Mouse (Mus musculus) midbrain, embryonic 16.5 days (tissue): ENCODE data around the gene Zfp248. TPM values are rescaled to one million over a fixed set of nuclear protein-coding genes. Genes with fewer than 3 reads are reported as not detected.

Source experiments
- ATAC-seq: fragments of 200-750 bp; cut with Nextera tagmentation; 2 replicates; pipeline ENCODE4 v1.8.0; 2017; ENCODE audit warnings: moderate TSS enrichment
- H3K27ac ChIP-seq: fragments of 300-500 bp; sonication (generic); 2 replicates; pipeline ENCODE4 v1.5.1; 2014; ENCODE audit warnings: mild to moderate bottlenecking, low read length, mixed read lengths
- H3K27me3 ChIP-seq: fragments of 300-500 bp; sonication (generic); 2 replicates; pipeline ENCODE4 v1.6.1; 2014; ENCODE audit warnings: low read depth, low read length, mixed read lengths; ENCODE audit not compliant: control insufficient read depth, insufficient read depth
- H3K36me3 ChIP-seq: fragments of 300-500 bp; sonication (generic); 2 replicates; pipeline ENCODE4 v1.6.1; 2014; ENCODE audit warnings: mild to moderate bottlenecking, low read length, moderate library complexity, mixed read lengths; ENCODE audit not compliant: control insufficient read depth, insufficient read depth
- H3K4me1 ChIP-seq: fragments of 300-500 bp; sonication (generic); 2 replicates; pipeline ENCODE4 v1.6.1; 2014; ENCODE audit warnings: mild to moderate bottlenecking, low read length, mixed read lengths; ENCODE audit not compliant: control insufficient read depth, insufficient read depth
- H3K4me2 ChIP-seq: fragments of 300-500 bp; sonication (generic); 2 replicates; pipeline ENCODE4 v1.6.1; 2014; ENCODE audit warnings: mild to moderate bottlenecking, low read length, mixed read lengths
- H3K4me3 ChIP-seq: fragments of 300-500 bp; sonication (generic); 2 replicates; pipeline ENCODE4 v1.5.1; 2014; ENCODE audit warnings: low read depth, mild to moderate bottlenecking, low read length, moderate library complexity, mixed read lengths
- H3K9ac ChIP-seq: fragments of 300-500 bp; sonication (generic); 2 replicates; pipeline ENCODE4 v1.6.1; 2014; ENCODE audit warnings: low read depth, low read length, mixed read lengths
- H3K9me3 ChIP-seq: fragments of 300-500 bp; sonication (generic); replicated peaks from 2 replicates; pipeline ENCODE4 v1.6.1; 2014; ENCODE audit warnings: mild to moderate bottlenecking, low read length, mixed read lengths; ENCODE audit not compliant: control insufficient read depth, poor library complexity, severe bottlenecking
- WGBS: fragments of 180-500 bp; shearing (Covaris S2); extraction: QIAGEN DNeasy Blood & Tissue Kit; methylation state at CpG from one replicate; pipeline ENCODE4 v1.1.7; 2014; 5-methylcytosine and 5-hydroxymethylcytosine counted together
- polyA plus RNA-seq: library from polyadenylated mRNA; unstranded; fragments of >200 nt; fragmentation: Nextera tagmentation; extraction: Ambion mirVana; gene quantifications from 2 replicates; pipeline ENCODE4 v1.2.1, GENCODE M21; 2015

Gene Zfp248
- polyA plus RNA-seq, 1 experiment from 2014 or later, result 22.2 TPM

DNA sequence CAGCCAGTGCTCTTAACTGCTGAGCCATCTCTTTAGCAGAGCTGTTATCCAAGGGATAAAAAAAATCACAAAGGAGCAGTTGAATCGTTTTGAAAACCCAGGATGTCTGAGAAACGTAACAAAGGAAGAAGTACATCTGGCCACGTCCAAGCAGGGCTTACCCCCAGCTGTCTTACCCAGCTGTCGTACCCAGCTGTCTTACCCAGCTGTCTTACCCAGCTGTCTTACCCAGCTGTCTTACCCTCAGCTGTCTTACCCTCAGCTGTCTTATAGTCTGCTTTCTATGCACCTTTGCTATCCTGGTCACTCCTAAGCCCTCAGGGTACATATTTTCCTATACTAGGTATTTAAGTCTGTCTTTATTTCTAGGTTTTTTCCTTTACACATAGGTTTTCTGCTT, 23.8 kb downstream of the Zfp248 start:
- no peaks in the 10 kb centered on the region for H3K4me1 ChIP-seq
- no peak overlapping the region for H3K9ac ChIP-seq
- H3K4me2 ChIP-seq, result no peak overlapping the region
- H3K36me3 ChIP-seq, result peaks cover 35% of the 10 kb centered on the region
- no peak overlapping the region for H3K27ac ChIP-seq
- H3K9me3 ChIP-seq, result peaks cover 10% of the 10 kb centered on the region; the same call in 1 of the 2 replicates
- ATAC-seq, result no peak
- WGBS, result 81% methylated on average over 4 of the region's 4 CpGs
- H3K27me3 ChIP-seq, result no peaks in the 10 kb centered on the region
- H3K4me3 ChIP-seq, result no peak overlapping the region

DNA sequence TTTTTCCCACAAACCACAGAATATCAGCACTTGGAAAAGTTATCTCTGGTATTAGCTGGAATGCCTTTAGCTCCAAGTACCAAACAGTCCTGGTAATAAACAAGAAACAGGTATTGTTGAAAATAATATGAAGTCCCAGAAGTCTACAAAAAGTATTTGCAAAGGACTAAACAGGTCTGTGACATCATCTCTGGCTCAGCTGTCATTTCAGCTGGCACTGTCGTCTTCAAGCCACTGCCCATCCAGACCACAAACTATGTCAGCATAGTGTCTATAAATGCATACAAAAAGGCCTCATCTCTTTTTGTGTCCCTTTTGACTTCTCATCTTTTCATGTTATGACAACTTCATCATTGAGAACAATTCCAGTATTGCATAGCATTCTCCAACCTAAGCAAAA, 28.7 kb downstream of the Zfp248 start:
- H3K4me1 ChIP-seq, result no peaks in the 10 kb centered on the region
- H3K27me3 ChIP-seq, result no peaks in the 10 kb centered on the region
- H3K9me3 ChIP-seq, result peaks cover 10% of the 10 kb centered on the region; the same call in 1 of the 2 replicates
- H3K27ac ChIP-seq, result no peak overlapping the region
- no peak for ATAC-seq
- 89% methylated on average over 1 of the region's 1 CpGs for WGBS
- H3K36me3 ChIP-seq, result peaks cover 35% of the 10 kb centered on the region
- no peak overlapping the region for H3K4me3 ChIP-seq
- no peak overlapping the region for H3K9ac ChIP-seq
- H3K4me2 ChIP-seq, result no peak overlapping the region

DNA sequence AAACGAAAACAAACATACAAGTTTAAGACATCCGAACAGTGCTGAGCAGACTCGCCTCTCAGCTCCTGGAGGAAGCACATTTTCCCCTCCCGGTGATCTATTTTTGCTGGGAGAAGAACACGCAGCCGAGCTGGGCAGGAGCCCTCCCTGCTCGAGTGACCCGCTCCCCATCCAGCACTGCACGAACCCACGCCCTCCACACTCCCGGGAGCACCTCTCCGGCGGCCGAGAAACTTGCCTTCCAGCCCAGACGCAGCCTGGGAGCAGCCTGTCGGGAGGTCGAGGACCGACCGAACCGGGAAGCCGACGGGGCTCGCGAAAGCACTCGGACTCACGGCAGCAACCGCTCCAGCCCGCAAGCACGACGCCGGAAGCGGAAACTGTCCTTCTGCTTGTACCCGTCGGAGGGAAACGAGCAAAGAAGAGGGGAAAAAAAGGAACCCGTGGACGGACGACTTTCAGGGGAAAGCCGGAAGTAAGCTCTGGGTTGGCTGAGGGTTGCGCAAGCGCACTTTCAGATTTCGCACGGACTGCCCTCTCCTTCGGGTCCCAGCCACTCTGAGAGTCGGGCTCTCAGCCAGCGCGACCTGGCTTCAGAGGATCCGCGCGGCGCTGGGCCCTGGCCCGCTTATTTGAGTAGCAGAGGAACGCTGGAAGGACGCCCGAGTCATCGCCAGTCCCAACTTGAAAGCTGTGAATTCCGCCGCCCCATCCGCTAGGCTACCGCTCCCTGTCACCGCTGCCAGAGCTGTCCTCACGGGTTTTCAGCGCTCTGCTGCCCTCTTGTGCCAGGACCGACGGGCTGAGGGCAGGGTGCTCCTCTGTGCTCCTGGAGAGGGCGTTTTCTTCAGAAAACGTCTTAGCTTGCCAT, 36.0 kb downstream of the Zfp248 start, which contains the start of gene Bms1:
TSS of gene Bms1 (minus strand) at position 425 of the 871 bp plus-strand sequence.
- H3K27ac ChIP-seq, result peak within 1 kb of the TSS; percentile 93
- H3K27me3 ChIP-seq, result no peaks in the 10 kb centered on the region
- under 1% methylated on average over 66 of the region's 67 CpGs for WGBS
- ATAC-seq, result peak; percentile 98
- peak within 1 kb of the TSS; percentile 95 for H3K4me3 ChIP-seq
- H3K9me3 ChIP-seq, result no peaks in the 10 kb centered on the region
- H3K4me1 ChIP-seq, result peaks cover 14% of the 10 kb centered on the region
- H3K9ac ChIP-seq, result peak within 1 kb of the TSS; percentile 92
- peak within 1 kb of the TSS; percentile 74 for H3K4me2 ChIP-seq
- H3K36me3 ChIP-seq, result peaks cover 13% of the 10 kb centered on the region

DNA sequence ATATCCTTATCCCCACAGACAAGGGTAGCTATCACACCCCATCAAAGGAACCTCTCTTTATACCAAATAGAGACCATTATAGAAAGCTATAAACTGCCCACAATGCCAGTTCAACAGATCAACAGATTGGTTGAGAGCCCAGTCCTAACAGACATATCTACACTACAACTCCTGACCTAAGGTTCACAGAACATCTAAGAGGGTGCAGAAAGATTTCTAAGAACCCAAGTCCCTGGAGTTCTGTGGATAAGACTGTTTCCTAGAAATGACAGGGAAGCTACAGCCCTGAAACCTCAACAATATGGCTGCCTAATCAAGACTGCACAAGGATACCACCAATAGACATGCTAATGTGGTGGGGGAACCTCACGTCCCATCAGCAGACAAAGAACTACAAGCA, 44.9 kb downstream of the Zfp248 start:
- 79% methylated on average over 1 of the region's 1 CpGs for WGBS
- H3K4me2 ChIP-seq, result no peak overlapping the region
- no peak overlapping the region for H3K27ac ChIP-seq
- no peak overlapping the region for H3K4me3 ChIP-seq
- H3K27me3 ChIP-seq, result no peaks in the 10 kb centered on the region
- peaks cover 53% of the 10 kb centered on the region for H3K36me3 ChIP-seq
- H3K4me1 ChIP-seq, result no peaks in the 10 kb centered on the region
- no peak for ATAC-seq
- no peaks in the 10 kb centered on the region for H3K9me3 ChIP-seq
- no peak overlapping the region for H3K9ac ChIP-seq

DNA sequence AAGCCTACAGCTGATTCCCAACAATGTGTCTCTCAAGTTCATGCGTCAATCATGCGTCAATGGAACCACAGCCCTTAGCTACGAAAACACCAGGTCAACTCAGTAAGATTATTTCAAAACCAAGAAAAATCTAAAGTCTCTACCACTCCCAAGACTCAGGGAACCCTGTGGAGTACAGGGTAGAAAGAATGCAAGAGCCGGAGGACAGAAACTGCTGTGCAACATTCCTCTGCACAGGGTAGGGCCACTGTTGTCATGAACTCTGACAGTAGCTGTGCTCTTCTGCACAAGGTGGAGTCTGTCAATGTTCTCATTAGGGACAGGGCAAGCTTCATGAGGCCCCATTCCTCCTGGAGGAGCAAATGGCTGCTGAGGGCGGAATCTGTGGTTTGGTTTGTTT, 46.8 kb downstream of the Zfp248 start:
- H3K4me1 ChIP-seq, result no peaks in the 10 kb centered on the region
- 88% methylated on average over 5 of the region's 5 CpGs for WGBS
- ATAC-seq, result no peak
- no peaks in the 10 kb centered on the region for H3K9me3 ChIP-seq
- peaks cover 58% of the 10 kb centered on the region for H3K36me3 ChIP-seq
- H3K27me3 ChIP-seq, result no peaks in the 10 kb centered on the region
- no peak overlapping the region for H3K4me2 ChIP-seq
- H3K27ac ChIP-seq, result no peak overlapping the region
- H3K4me3 ChIP-seq, result no peak overlapping the region
- no peak overlapping the region for H3K9ac ChIP-seq

DNA sequence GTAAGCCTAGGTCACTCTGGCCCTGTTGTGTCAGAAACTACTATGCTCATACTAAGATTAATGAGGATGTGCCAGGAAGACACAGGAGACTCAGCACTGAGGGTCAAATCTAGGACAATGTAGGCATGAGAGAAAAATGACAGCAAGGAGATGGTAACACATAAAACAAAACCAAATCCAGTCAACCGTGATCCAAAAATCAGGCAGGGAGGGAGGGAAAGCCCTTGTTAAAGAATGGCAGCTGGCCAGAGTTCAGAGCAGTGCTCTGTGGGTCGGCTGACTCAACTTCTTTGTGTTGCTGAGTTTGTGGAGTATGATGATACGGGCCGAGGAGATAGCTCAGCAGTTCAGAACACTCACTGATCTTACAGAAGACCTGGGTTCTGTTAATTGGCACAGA, 48.9 kb downstream of the Zfp248 start:
- Histone ChIP-seq H3K27ac (no peak overlapping the region), H3K4me1 (no peaks in the 10 kb centered on the region), H3K9ac (no peak overlapping the region), H3K36me3 (peaks cover 47% of the 10 kb centered on the region), H3K9me3 (no peaks in the 10 kb centered on the region), H3K27me3 (no peaks in the 10 kb centered on the region), H3K4me3 (no peak overlapping the region), H3K4me2 (no peak overlapping the region)
- ATAC-seq, result no peak
- 83% methylated on average over 4 of the region's 4 CpGs for WGBS

DNA sequence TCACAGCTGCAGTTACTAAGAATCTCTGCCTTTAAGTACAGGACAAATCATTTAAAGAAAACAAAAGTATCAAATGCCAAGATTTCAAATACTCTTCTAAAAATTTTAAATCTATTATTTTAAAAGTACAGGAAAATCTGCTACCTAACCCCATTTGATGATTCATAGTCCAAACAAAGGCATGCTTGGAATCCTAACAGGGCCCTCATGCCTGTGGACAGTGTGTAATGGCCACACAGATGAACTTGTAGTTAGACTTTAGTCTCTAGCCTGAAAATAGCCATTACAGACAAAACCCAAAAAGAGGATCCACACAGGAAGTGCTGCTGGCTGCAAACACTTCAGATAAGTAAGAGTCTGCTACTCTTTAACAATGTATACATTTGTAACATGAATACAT, 64.6 kb downstream of the Zfp248 start:
- Histone ChIP-seq H3K4me1 (no peaks in the 10 kb centered on the region), H3K9me3 (no peaks in the 10 kb centered on the region), H3K27me3 (no peaks in the 10 kb centered on the region), H3K27ac (no peak overlapping the region), H3K4me3 (no peak overlapping the region), H3K9ac (no peak overlapping the region), H3K4me2 (no peak overlapping the region), H3K36me3 (peaks cover 36% of the 10 kb centered on the region)
- no peak for ATAC-seq

DNA sequence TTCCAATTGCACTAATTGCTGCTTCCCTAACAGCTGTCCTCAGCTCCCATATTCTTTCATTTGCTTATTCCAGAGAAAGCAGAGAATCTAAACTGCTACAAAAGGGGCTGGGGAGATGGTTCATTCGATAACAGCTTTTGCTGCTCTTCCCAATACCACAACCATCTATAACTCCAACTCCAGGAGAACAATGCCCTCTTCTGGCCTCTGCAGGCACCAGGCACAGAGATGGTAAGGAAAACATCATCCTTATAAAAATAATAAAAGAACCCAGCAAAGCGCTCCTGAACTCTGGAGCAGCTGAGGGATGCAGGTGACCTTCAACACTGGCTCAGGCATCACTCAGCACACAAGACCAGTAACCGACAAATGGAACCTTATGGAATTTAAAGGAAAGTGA, 69.4 kb downstream of the Zfp248 start:
- Histone ChIP-seq H3K27ac (no peak overlapping the region), H3K4me2 (no peak overlapping the region), H3K4me1 (no peaks in the 10 kb centered on the region), H3K27me3 (no peaks in the 10 kb centered on the region), H3K4me3 (no peak overlapping the region), H3K9ac (no peak overlapping the region), H3K9me3 (no peaks in the 10 kb centered on the region), H3K36me3 (peaks cover 26% of the 10 kb centered on the region)
- whole genome bisulfite sequencing, result 94% methylated on average over 3 of the region's 3 CpGs
- ATAC-seq, result no peak

DNA sequence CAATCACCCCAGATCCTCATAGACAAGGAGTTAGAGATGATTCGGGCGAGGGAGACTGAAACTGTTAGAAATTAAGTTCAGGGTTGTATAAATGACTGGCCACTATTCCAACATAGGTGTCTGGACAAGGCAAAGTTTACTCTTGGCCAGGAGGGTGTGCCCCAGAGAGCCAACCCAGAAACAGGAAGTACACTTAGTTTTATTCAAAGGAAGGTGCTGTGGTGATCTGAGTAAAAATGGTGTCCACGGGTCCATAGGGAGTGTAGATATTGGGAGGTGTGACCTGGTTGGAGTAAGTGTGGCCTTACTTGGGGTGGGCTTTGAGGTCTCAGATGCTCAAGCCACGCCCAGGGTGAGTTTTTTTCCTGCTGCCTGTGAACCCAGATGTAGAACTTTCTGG, 74.1 kb downstream of the Zfp248 start:
- 84% methylated on average over 4 of the region's 4 CpGs for WGBS

More for the DNA sequence above, 74.1 kb downstream of the Zfp248 start:
- no peaks in the 10 kb centered on the region for H3K9me3 ChIP-seq
- H3K36me3 ChIP-seq, result peaks cover 12% of the 10 kb centered on the region; the same call in 1 of the 2 replicates
- no peaks in the 10 kb centered on the region for H3K4me1 ChIP-seq
- no peak overlapping the region for H3K4me2 ChIP-seq
- no peak overlapping the region for H3K4me3 ChIP-seq
- no peaks in the 10 kb centered on the region for H3K27me3 ChIP-seq
- no peak overlapping the region for H3K27ac ChIP-seq
- no peak for ATAC-seq
- H3K9ac ChIP-seq, result no peak overlapping the region
